In genomic region chr3:157872897-157873296, GRCm38 (mm10) we compare ENCODE assay signal across 24 mouse cellular contexts. TPM values are rescaled to one million over a fixed set of nuclear protein-coding genes. Genes with fewer than 3 reads are reported as not detected.
"Had no signal": no experiment of that assay in that cellular context is flagged by ENCODE, and none has a peak within 500 bp of the region (broad histone marks: within the 10 kb centered on the region; RNA-seq: fewer than 3 reads in every experiment).

No protein-coding gene starts in this region.

- H3K4me1 ChIP-seq: heart, embryonic 12.5 days; hindbrain, embryonic 10.5 days; hindbrain, embryonic 12.5 days; intestine, embryonic 15.5 days; limb, embryonic 10.5 days; limb, embryonic 12.5 days had no signal

- H3K4me2 ChIP-seq: heart, embryonic 12.5 days; hindbrain, embryonic 12.5 days; hindbrain, embryonic 14.5 days; intestine, embryonic 15.5 days; limb, embryonic 12.5 days had no signal

- H3K4me3 ChIP-seq: gastrocnemius, adult 2 months; heart, adult 2 months; heart, embryonic 12.5 days; hindbrain, embryonic 10.5 days; hindbrain, embryonic 12.5 days; intestine, embryonic 15.5 days; layer of hippocampus, adult 2 months; left cerebral cortex, adult 2 months; limb, embryonic 10.5 days; limb, embryonic 12.5 days had no signal

- H3K27me3 ChIP-seq: hindbrain, embryonic 12.5 days; intestine, embryonic 15.5 days; limb, embryonic 12.5 days had no signal

- H3K36me3 ChIP-seq: heart, embryonic 12.5 days; hindbrain, embryonic 10.5 days; hindbrain, embryonic 12.5 days; intestine, embryonic 15.5 days; limb, embryonic 10.5 days; limb, embryonic 12.5 days had no signal

- DNase-seq: gastrocnemius, adult 2 months; gastrocnemius, postnatal 10 days; gastrocnemius, postnatal 25 days; heart, adult 2 months; heart, postnatal 10 days; heart, postnatal 4 days; kidney, adult 18-20 months; kidney, adult 8-10 months; kidney, postnatal 10 days; kidney, postnatal 25 days; kidney, postnatal 4 days; liver had no signal

- ATAC-seq: hindbrain, embryonic 16.5 days; inflammation-experienced regulatory T-cells, adult 6 months; intestine, embryonic 15.5 days; intestine, postnatal 0 days had no signal

- H3K27ac ChIP-seq: gastrocnemius, adult 2 months; heart, adult 2 months; hindbrain, embryonic 10.5 days; hindbrain, embryonic 12.5 days; hindbrain, embryonic 14.5 days; intestine, embryonic 15.5 days; layer of hippocampus, adult 2 months; left cerebral cortex, adult 2 months; limb, embryonic 10.5 days; limb, embryonic 12.5 days had no signal

- H3K9me3 ChIP-seq: heart, embryonic 12.5 days; hindbrain, embryonic 10.5 days; hindbrain, embryonic 12.5 days; intestine, embryonic 15.5 days; limb, embryonic 10.5 days; limb, embryonic 12.5 days had no signal

- H3K9ac ChIP-seq: heart, embryonic 12.5 days; hindbrain, embryonic 12.5 days; hindbrain, embryonic 14.5 days; intestine, embryonic 15.5 days; limb, embryonic 12.5 days had no signal

RNA-seq across cellular contexts. Expression of gene Cth, which starts 52.0 kb away (rescaled TPM):
- polyA plus RNA-seq: inflammation-experienced regulatory T-cells, adult 6 months had no signal
